Mouse (Mus musculus) brain, embryonic 14.5 days (tissue): ENCODE measurements at regions not wholly inside any gene's neighbourhood (a gene's known extent, or its start where the extent isn't known, plus 50 kb on each side); places are given as distances from the start of the nearest gene placed in this dataset.

ENCODE experiments used
- CTCF ChIP-seq: fragments of 200-500 bp; IDR thresholded peaks from 2 replicates; pipeline ENCODE4 v1.5.1; 2012; ENCODE audit warnings: inconsistent platforms, mild to moderate bottlenecking, moderate library complexity, borderline replicate concordance; ENCODE audit not compliant: insufficient read depth, insufficient read length; ENCODE audit errors: extremely low read depth
- POLR2A ChIP-seq: fragments of 200-500 bp; IDR thresholded peaks from 2 replicates; pipeline ENCODE4 v1.6.1; 2012; ENCODE audit warnings: mild to moderate bottlenecking, inconsistent platforms, borderline replicate concordance; ENCODE audit not compliant: poor library complexity, insufficient read depth, insufficient read length, severe bottlenecking; ENCODE audit errors: extremely low read depth

DNA sequence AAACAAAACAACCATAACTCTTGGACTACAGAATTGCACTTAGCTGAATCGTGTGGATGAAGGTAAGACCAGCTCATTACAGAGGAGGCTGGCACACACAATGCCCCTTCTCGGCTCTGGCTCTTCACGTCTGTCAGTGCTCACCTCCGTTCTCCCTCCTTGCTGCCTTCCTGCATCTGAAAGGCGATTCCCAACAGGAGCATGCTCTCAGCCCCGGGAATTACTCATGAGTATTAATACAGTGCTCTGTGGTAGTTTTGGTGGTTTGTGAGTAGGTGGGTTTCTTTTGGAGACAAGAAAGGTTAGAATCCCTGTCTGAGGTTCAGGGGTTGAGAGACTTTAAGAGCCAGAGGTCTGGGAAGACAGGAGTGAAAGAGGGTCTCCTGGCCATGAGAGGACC is 102.7 kb upstream of the Peli2 start:
- TF ChIP-seq CTCF: no peak
- TF ChIP-seq POLR2A: no peak
